Mouse (Mus musculus) stomach, embryonic 15.5 days (tissue): Measurements from ENCODE around the gene Rnaset2a. TPM values are rescaled to one million over a fixed set of nuclear protein-coding genes. Genes with fewer than 3 reads are reported as not detected.
"Not testable (repeated sequence)": the region's sequence is repeated elsewhere in the genome, so short reads cannot be mapped to it uniquely, and the experiment has no call there.

ENCODE experiments used
- ATAC-seq: fragments of 200-750 bp; cut with Nextera tagmentation; 2 replicates; pipeline ENCODE4 v1.8.0; 2017; ENCODE audit warnings: low read depth, moderate number of reproducible peaks, moderate TSS enrichment; ENCODE audit not compliant: insufficient read depth, low FRiP score
- H3K27ac ChIP-seq: fragments of 300-500 bp; sonication (generic); 2 replicates; pipeline ENCODE4 v1.5.1; 2015; ENCODE audit warnings: mild to moderate bottlenecking, inconsistent platforms
- H3K27me3 ChIP-seq: fragments of 300-500 bp; sonication (generic); replicated peaks from 2 replicates; pipeline ENCODE4 v1.6.1; 2015; ENCODE audit warnings: inconsistent platforms
- H3K36me3 ChIP-seq: fragments of 300-500 bp; sonication (generic); 2 replicates; pipeline ENCODE4 v1.6.1; 2015; ENCODE audit warnings: inconsistent platforms
- H3K4me1 ChIP-seq: fragments of 300-500 bp; sonication (generic); 2 replicates; pipeline ENCODE4 v1.6.1; 2015; ENCODE audit warnings: inconsistent platforms
- H3K4me2 ChIP-seq: fragments of 300-500 bp; sonication (generic); 2 replicates; pipeline ENCODE4 v1.6.1; 2015; ENCODE audit warnings: mild to moderate bottlenecking, inconsistent platforms
- H3K4me3 ChIP-seq: fragments of 300-500 bp; sonication (generic); replicated peaks from 2 replicates; pipeline ENCODE4 v1.5.1; 2015; ENCODE audit warnings: inconsistent platforms
- H3K9ac ChIP-seq: fragments of 300-500 bp; sonication (generic); 2 replicates; pipeline ENCODE4 v1.6.1; 2015; ENCODE audit warnings: inconsistent platforms
- H3K9me3 ChIP-seq: fragments of 300-500 bp; sonication (generic); 2 replicates; pipeline ENCODE4 v1.6.1; 2016; ENCODE audit warnings: inconsistent platforms
- WGBS: fragments of 180-500 bp; shearing (Covaris S2); methylation state at CpG from one replicate; pipeline ENCODE4 v1.1.7; 2015; 5-methylcytosine and 5-hydroxymethylcytosine counted together
- polyA plus RNA-seq: library from polyadenylated mRNA; unstranded; fragments of >200 nt; fragmentation: Nextera tagmentation; extraction: Ambion mirVana; gene quantifications from 2 replicates; pipeline ENCODE4 v1.2.1, GENCODE M21; 2015

Gene Rnaset2a
- polyA plus RNA-seq, 1 experiment from 2014 or later = 32.5 TPM

GRCm38 (mm10) chr17:8128326-8128993 is 19.4 kb downstream of the Rnaset2a start:
- H3K36me3 ChIP-seq, H3K4me2 ChIP-seq, H3K27ac ChIP-seq, H3K4me3 ChIP-seq, H3K27me3 ChIP-seq, H3K9me3 ChIP-seq, H3K9ac ChIP-seq, ATAC-seq, H3K4me1 ChIP-seq: not testable (repeated sequence)
- 100% methylated on average over 1 of the region's 7 CpGs for WGBS

GRCm38 (mm10) chr17:8124586-8124985 is 23.3 kb downstream of the Rnaset2a start:
- H3K36me3 ChIP-seq, H3K9ac ChIP-seq, H3K27ac ChIP-seq, H3K4me3 ChIP-seq, H3K4me1 ChIP-seq, H3K27me3 ChIP-seq, H3K4me2 ChIP-seq, H3K9me3 ChIP-seq: not testable (repeated sequence)
- 64% methylated on average over 3 of the region's 6 CpGs for WGBS
- ATAC-seq = peak; percentile 82

- H3K9me3 ChIP-seq, H3K4me3 ChIP-seq, H3K4me2 ChIP-seq, H3K9ac ChIP-seq, H3K4me1 ChIP-seq, H3K36me3 ChIP-seq, ATAC-seq, H3K27ac ChIP-seq, H3K27me3 ChIP-seq: not testable (repeated sequence)
- no CpG with 5 or more reads among the region's 3 CpGs for WGBS
Observed at GRCm38 (mm10) chr17:8122974-8123373, 24.9 kb downstream of the Rnaset2a start.

GRCm38 (mm10) chr17:8116928-8117327 is 31.0 kb downstream of the Rnaset2a start:
- ATAC-seq, H3K4me3 ChIP-seq, H3K36me3 ChIP-seq, H3K4me1 ChIP-seq, H3K27me3 ChIP-seq, H3K27ac ChIP-seq, H3K9ac ChIP-seq, H3K4me2 ChIP-seq, H3K9me3 ChIP-seq: not testable (repeated sequence)
- no CpG with 5 or more reads among the region's 6 CpGs for WGBS

- H3K27me3 ChIP-seq, H3K27ac ChIP-seq, H3K36me3 ChIP-seq, H3K9me3 ChIP-seq, H3K4me3 ChIP-seq, ATAC-seq, H3K4me2 ChIP-seq, H3K4me1 ChIP-seq, H3K9ac ChIP-seq: not testable (repeated sequence)
- 71% methylated on average over 8 of the region's 11 CpGs for WGBS
Observed at GRCm38 (mm10) chr17:8116378-8116777, 31.5 kb downstream of the Rnaset2a start.

GRCm38 (mm10) chr17:8112199-8112598 is 35.7 kb downstream of the Rnaset2a start:
- H3K9ac ChIP-seq, ATAC-seq, H3K9me3 ChIP-seq, H3K4me2 ChIP-seq, H3K27me3 ChIP-seq, H3K27ac ChIP-seq, H3K4me1 ChIP-seq, H3K36me3 ChIP-seq, H3K4me3 ChIP-seq: not testable (repeated sequence)
- no CpG with 5 or more reads among the region's 1 CpGs for WGBS

- WGBS = 42% methylated on average over 3 of the region's 6 CpGs
- not testable (repeated sequence) for H3K4me1 ChIP-seq, H3K4me2 ChIP-seq, H3K9me3 ChIP-seq, H3K27ac ChIP-seq, H3K36me3 ChIP-seq, ATAC-seq, H3K27me3 ChIP-seq, H3K9ac ChIP-seq, H3K4me3 ChIP-seq
Observed at GRCm38 (mm10) chr17:8101297-8101609, 46.6 kb downstream of the Rnaset2a start.

- not testable (repeated sequence) for H3K36me3 ChIP-seq, ATAC-seq, H3K27me3 ChIP-seq, H3K9ac ChIP-seq, H3K4me3 ChIP-seq, H3K4me2 ChIP-seq, H3K4me1 ChIP-seq, H3K9me3 ChIP-seq, H3K27ac ChIP-seq
- WGBS = 48% methylated on average over 7 of the region's 26 CpGs
Observed at GRCm38 (mm10) chr17:8100405-8101296, 47.2 kb downstream of the Rnaset2a start.

- not testable (repeated sequence) for H3K4me1 ChIP-seq, H3K27me3 ChIP-seq, H3K9me3 ChIP-seq, ATAC-seq, H3K36me3 ChIP-seq, H3K4me3 ChIP-seq, H3K27ac ChIP-seq, H3K4me2 ChIP-seq, H3K9ac ChIP-seq
- WGBS = 69% methylated on average over 4 of the region's 5 CpGs
Observed at GRCm38 (mm10) chr17:8096199-8096598, 51.7 kb downstream of the Rnaset2a start.

- H3K9me3 ChIP-seq, H3K36me3 ChIP-seq, H3K27ac ChIP-seq, H3K4me3 ChIP-seq, H3K27me3 ChIP-seq, H3K4me1 ChIP-seq, H3K4me2 ChIP-seq, ATAC-seq, H3K9ac ChIP-seq: not testable (repeated sequence)
- WGBS = 51% methylated on average over 3 of the region's 5 CpGs
Observed at GRCm38 (mm10) chr17:8095653-8096052, 52.2 kb downstream of the Rnaset2a start.

- not testable (repeated sequence) for H3K27ac ChIP-seq, H3K9me3 ChIP-seq, H3K4me3 ChIP-seq, ATAC-seq, H3K4me2 ChIP-seq, H3K36me3 ChIP-seq, H3K27me3 ChIP-seq, H3K4me1 ChIP-seq, H3K9ac ChIP-seq
- 60% methylated on average over 4 of the region's 18 CpGs for WGBS
Observed at GRCm38 (mm10) chr17:8092537-8093526, 55.1 kb downstream of the Rnaset2a start.

- H3K9ac ChIP-seq, H3K27me3 ChIP-seq, H3K27ac ChIP-seq, H3K36me3 ChIP-seq, ATAC-seq, H3K4me2 ChIP-seq, H3K4me3 ChIP-seq, H3K4me1 ChIP-seq, H3K9me3 ChIP-seq: not testable (repeated sequence)
- WGBS = 87% methylated on average over 14 of the region's 14 CpGs
Observed at GRCm38 (mm10) chr17:8091320-8091719, 56.6 kb downstream of the Rnaset2a start.
